Mouse (Mus musculus) gastrocnemius, postnatal 4 days (tissue): Measurements from ENCODE around the gene Pdcd6ip. TPM values are rescaled to one million over a fixed set of nuclear protein-coding genes. Genes with fewer than 3 reads are reported as not detected.
"Not testable (repeated sequence)": the region's sequence is repeated elsewhere in the genome, so short reads cannot be mapped to it uniquely, and the experiment has no call there.

Source experiments
- DNase-seq, 2 experiments: peaks; one replicate each; pipeline ENCODE4 v3.0.0; 2021 to 2022; ENCODE audit warnings: low spot score in 2 of 2, mixed read lengths in 2 of 2
- long read RNA-seq, 2 experiments: library from polyadenylated mRNA; stranded (forward); transcript quantifications; one replicate each; pipeline ENCODE4 v2.0.0; 2021
- total RNA-seq, 2 experiments: library from RNA; stranded (reverse); gene quantifications; 2 replicates each; pipeline ENCODE4 v1.2.3; 2021

Pdcd6ip gene
- total RNA-seq: 10 to 100 TPM; 68.6 to 71.5 TPM
- long read RNA-seq, experiment 1, full-length matches to known transcripts: 70 of 96 reads
- long read RNA-seq, experiment 1, partial matches to known transcripts: 4 of 96 reads
- long read RNA-seq, experiment 1, other reads (novel, unspliced or antisense): 22 of 96 reads
- long read RNA-seq, experiment 2, full-length matches to known transcripts: 75 of 110 reads
- long read RNA-seq, experiment 2, partial matches to known transcripts: 9 of 110 reads
- long read RNA-seq, experiment 2, other reads (novel, unspliced or antisense): 26 of 110 reads

GRCm38 (mm10) chr9:113707481-113708360 lies at the start of gene Pdcd6ip:
Pdcd6ip (minus strand) TSS chr9:113708259.
- peak; percentile 92 for DNase-seq

GRCm38 (mm10) chr9:113755888-113756719 lies 48.0 kb upstream of the Pdcd6ip start:
- DNase-seq: no peak

- no peak for DNase-seq
Observed at GRCm38 (mm10) chr9:113749356-113749755, 41.3 kb upstream of the Pdcd6ip start.

- DNase-seq: no peak
Observed at GRCm38 (mm10) chr9:113743291-113743690, 35.2 kb upstream of the Pdcd6ip start.

GRCm38 (mm10) chr9:113742361-113742794 lies 34.3 kb upstream of the Pdcd6ip start:
- DNase-seq: no peak

GRCm38 (mm10) chr9:113741637-113742137 lies 33.6 kb upstream of the Pdcd6ip start:
- peak; percentile 53 to 57 for DNase-seq

GRCm38 (mm10) chr9:113741108-113741636 lies 33.1 kb upstream of the Pdcd6ip start, which contains the start of gene Clasp2:
Clasp2 (plus strand) TSS chr9:113741473.
- peak; percentile 64 to 75 for DNase-seq

- DNase-seq: no peak
Observed at GRCm38 (mm10) chr9:113738941-113739340, 30.9 kb upstream of the Pdcd6ip start.

- DNase-seq: no peak
Observed at GRCm38 (mm10) chr9:113738021-113738420, 30.0 kb upstream of the Pdcd6ip start.

- DNase-seq: no peak
Observed at GRCm38 (mm10) chr9:113735920-113736319, 27.9 kb upstream of the Pdcd6ip start.

GRCm38 (mm10) chr9:113731540-113731939 lies 23.5 kb upstream of the Pdcd6ip start:
- DNase-seq: no peak

GRCm38 (mm10) chr9:113726991-113727680 lies 19.1 kb upstream of the Pdcd6ip start:
- no peak for DNase-seq

GRCm38 (mm10) chr9:113726131-113726530 lies 18.1 kb upstream of the Pdcd6ip start:
- DNase-seq: no peak

GRCm38 (mm10) chr9:113725609-113726008 lies 17.6 kb upstream of the Pdcd6ip start:
- DNase-seq: not testable (repeated sequence)

- DNase-seq: no peak
Observed at GRCm38 (mm10) chr9:113724646-113725045, 16.6 kb upstream of the Pdcd6ip start.

- DNase-seq: no peak
Observed at GRCm38 (mm10) chr9:113719063-113719462, 11.0 kb upstream of the Pdcd6ip start.

- no peak for DNase-seq
Observed at GRCm38 (mm10) chr9:113710871-113711270, 2.8 kb upstream of the Pdcd6ip start.

- no peak for DNase-seq
Observed at GRCm38 (mm10) chr9:113708361-113709280, 562 bp upstream of the Pdcd6ip start.

GRCm38 (mm10) chr9:113706841-113707240 lies 1.2 kb downstream of the Pdcd6ip start:
- DNase-seq: no peak
